Mouse (Mus musculus): ENCODE measurements around the gene Zfp661. TPM values are rescaled to one million over a fixed set of nuclear protein-coding genes. Genes with fewer than 3 reads are reported as not detected.

Zfp661 gene
- polyA plus RNA-seq, 1 experiment from 2014 or later = 4.0 TPM

DNA sequence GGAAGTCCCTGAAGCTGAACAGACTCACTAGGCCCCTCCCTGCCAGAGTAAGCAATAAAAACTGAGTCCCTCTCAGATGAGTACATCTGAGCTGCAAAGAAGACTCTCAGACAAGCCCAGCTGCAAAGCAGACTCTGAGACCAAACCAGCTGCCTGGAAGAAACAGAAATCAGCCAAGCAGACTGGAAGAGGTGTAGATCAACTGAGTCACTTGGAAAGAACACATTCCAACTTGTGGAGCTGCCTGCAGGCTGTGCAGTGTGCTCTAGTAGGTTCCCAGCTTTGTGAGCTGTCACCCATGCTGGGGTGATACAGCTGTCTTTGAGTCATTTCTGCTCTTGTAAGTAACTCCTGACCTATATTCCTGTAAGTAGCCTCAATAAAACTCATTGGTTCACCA, 37.2 kb downstream of the Zfp661 start:
- Histone ChIP-seq H3K4me3 (replicated peaks) (no peak overlapping the region), H3K4me1 (no peaks in the 10 kb centered on the region), H3K36me3 (no peaks in the 10 kb centered on the region), H3K9me3 (no peaks in the 10 kb centered on the region), H3K4me2 (no peak overlapping the region), H3K27ac (no peak overlapping the region), H3K9ac (no peak overlapping the region), H3K27me3 (replicated peaks) (no peaks in the 10 kb centered on the region)
- no peak for ATAC-seq (ENCODE audit: insufficient read depth, low FRiP score, low read depth)

- Histone ChIP-seq H3K27ac (no peak overlapping the region), H3K36me3 (no peaks in the 10 kb centered on the region), H3K9ac (no peak overlapping the region), H3K4me3 (replicated peaks) (no peak overlapping the region), H3K4me1 (no peaks in the 10 kb centered on the region), H3K27me3 (replicated peaks) (no peaks in the 10 kb centered on the region), H3K9me3 (no peaks in the 10 kb centered on the region), H3K4me2 (no peak overlapping the region)
- 72% methylated on average over 5 of the region's 5 CpGs for WGBS
- ATAC-seq (ENCODE audit: insufficient read depth, low FRiP score, low read depth) = no peak
These were observed 38.4 kb downstream of the Zfp661 start for GRCm38 (mm10) chr2:127548342-127549074.

DNA sequence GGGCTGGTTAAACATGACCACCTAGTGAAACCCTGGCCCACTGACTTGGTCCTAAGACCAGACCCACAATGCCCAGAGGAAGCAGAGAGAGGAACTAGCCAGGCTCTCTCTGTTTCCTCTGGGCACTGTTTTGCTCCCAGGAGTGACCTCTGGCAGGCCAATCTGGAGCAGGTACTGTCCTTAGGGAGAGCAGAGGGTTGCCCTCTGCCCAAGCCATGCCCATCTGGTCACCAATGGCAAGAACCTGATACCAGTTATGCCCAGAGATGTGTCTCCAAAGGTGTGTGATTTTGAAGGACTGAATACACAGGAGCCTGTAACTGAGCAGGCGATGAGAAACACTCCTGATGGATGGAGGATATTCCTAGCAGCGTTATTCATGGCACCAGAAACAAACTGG, 45.2 kb downstream of the Zfp661 start:
- H3K9me3 ChIP-seq = no peaks in the 10 kb centered on the region
- H3K4me2 ChIP-seq = peak overlapping the region; percentile 50; the same call in 1 of the 2 replicates
- no peak overlapping the region; the same call in 1 of the 2 replicates for H3K27ac ChIP-seq
- H3K27me3 ChIP-seq (replicated peaks) = peaks cover 34% of the 10 kb centered on the region
- ATAC-seq (ENCODE audit: insufficient read depth, low FRiP score, low read depth) = no peak
- WGBS = 88% methylated on average over 2 of the region's 2 CpGs
- H3K4me1 ChIP-seq = no peaks in the 10 kb centered on the region
- no peak overlapping the region for H3K4me3 ChIP-seq (replicated peaks)
- H3K9ac ChIP-seq = no peak overlapping the region
- H3K36me3 ChIP-seq = no peaks in the 10 kb centered on the region

GRCm38 (mm10) chr2:127541185-127541584, 45.7 kb downstream of the Zfp661 start, which contains the start of gene Prom2:
Gene Prom2 (minus strand): TSS chr2:127541467.
- H3K27ac ChIP-seq = peak within 1 kb of the TSS; percentile 37
- H3K4me2 ChIP-seq = peak within 1 kb of the TSS; percentile 50
- H3K36me3 ChIP-seq = no peaks in the 10 kb centered on the region
- no peaks in the 10 kb centered on the region for H3K4me1 ChIP-seq
- H3K9ac ChIP-seq = no peak within 1 kb of the TSS
- ATAC-seq (ENCODE audit: insufficient read depth, low FRiP score, low read depth) = peak; percentile 80
- peak within 1 kb of the TSS; percentile 33 for H3K4me3 ChIP-seq (replicated peaks)
- 6% methylated on average over 29 of the region's 29 CpGs for WGBS
- H3K27me3 ChIP-seq (replicated peaks) = peaks cover 34% of the 10 kb centered on the region
- no peaks in the 10 kb centered on the region for H3K9me3 ChIP-seq

DNA sequence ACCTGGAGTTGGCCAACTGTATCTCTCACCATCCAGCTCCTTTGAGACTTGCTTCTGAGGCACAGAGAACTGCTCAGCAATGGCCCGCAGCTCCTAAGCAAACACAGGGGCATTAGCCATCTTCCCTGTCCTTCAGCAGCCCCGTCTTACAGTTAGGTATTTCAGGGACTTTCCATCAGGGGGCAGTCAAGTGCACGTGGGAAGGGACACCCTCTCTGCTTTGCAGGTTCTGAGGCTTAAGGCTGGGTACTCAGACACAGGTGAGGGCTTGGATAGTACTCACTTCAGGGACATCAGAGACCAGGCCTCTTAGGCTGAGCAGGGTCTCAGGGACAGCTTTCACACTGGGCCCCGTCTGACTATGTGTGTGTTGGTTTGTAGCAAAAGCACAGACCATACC, 47.4 kb downstream of the Zfp661 start:
- Histone ChIP-seq H3K9me3 (no peaks in the 10 kb centered on the region), H3K9ac (no peak overlapping the region), H3K27me3 (replicated peaks) (peaks cover 34% of the 10 kb centered on the region), H3K4me3 (replicated peaks) (no peak overlapping the region), H3K36me3 (no peaks in the 10 kb centered on the region), H3K4me1 (no peaks in the 10 kb centered on the region), H3K4me2 (peak overlapping the region; percentile 50), H3K27ac (no peak overlapping the region)
- ATAC-seq (ENCODE audit: insufficient read depth, low FRiP score, low read depth) = no peak
- 22% methylated on average over 4 of the region's 4 CpGs for WGBS

GRCm38 (mm10) chr2:127537548-127537947, 49.3 kb downstream of the Zfp661 start:
- no peaks in the 10 kb centered on the region for H3K9me3 ChIP-seq
- no peak overlapping the region for H3K9ac ChIP-seq
- peaks cover 35% of the 10 kb centered on the region for H3K27me3 ChIP-seq (replicated peaks)
- no peaks in the 10 kb centered on the region for H3K4me1 ChIP-seq
- no peaks in the 10 kb centered on the region for H3K36me3 ChIP-seq
- no peak overlapping the region for H3K4me2 ChIP-seq
- H3K4me3 ChIP-seq (replicated peaks) = no peak overlapping the region
- WGBS = 68% methylated on average over 3 of the region's 3 CpGs
- H3K27ac ChIP-seq = no peak overlapping the region
- ATAC-seq (ENCODE audit: insufficient read depth, low FRiP score, low read depth) = no peak

GRCm38 (mm10) chr2:127535363-127535762, 51.5 kb downstream of the Zfp661 start:
- ATAC-seq (ENCODE audit: insufficient read depth, low FRiP score, low read depth) = no peak
- Histone ChIP-seq H3K27ac (no peak overlapping the region), H3K27me3 (replicated peaks) (peaks cover 21% of the 10 kb centered on the region), H3K4me3 (replicated peaks) (no peak overlapping the region), H3K4me2 (no peak overlapping the region), H3K36me3 (no peaks in the 10 kb centered on the region), H3K9ac (no peak overlapping the region), H3K4me1 (no peaks in the 10 kb centered on the region), H3K9me3 (no peaks in the 10 kb centered on the region)
- 80% methylated on average over 9 of the region's 9 CpGs for WGBS

DNA sequence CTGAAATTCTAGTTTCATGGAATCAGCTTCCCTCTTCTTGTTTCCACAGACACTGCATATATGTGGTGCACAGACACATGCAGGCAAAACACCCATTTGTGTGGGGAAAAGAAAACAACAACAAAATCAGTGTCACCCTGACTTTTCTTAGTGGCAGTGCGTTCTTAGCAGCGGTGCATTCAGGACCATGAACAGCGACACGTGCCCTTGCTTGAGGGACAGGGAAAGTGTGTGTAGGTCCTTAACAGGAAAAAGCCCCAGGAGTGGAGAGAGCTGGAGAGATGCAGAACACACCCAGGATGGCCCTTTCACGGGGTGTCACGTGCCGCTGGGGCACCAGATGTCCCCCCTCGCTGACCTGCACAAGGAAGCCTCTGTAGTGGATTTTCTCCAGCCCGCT, 54.5 kb downstream of the Zfp661 start:
- H3K4me1 ChIP-seq = no peaks in the 10 kb centered on the region
- H3K9me3 ChIP-seq = no peaks in the 10 kb centered on the region
- H3K4me3 ChIP-seq (replicated peaks) = no peak overlapping the region
- no peak overlapping the region for H3K4me2 ChIP-seq
- no peaks in the 10 kb centered on the region for H3K36me3 ChIP-seq
- 0 out of 2 replicates have a peak, but pooled peaks cover 7% of the 10 kb centered on the region for H3K27me3 ChIP-seq (replicated peaks)
- H3K9ac ChIP-seq = no peak overlapping the region
- H3K27ac ChIP-seq = no peak overlapping the region
- WGBS = 12% methylated on average over 9 of the region's 9 CpGs
- ATAC-seq (ENCODE audit: insufficient read depth, low FRiP score, low read depth) = no peak

GRCm38 (mm10) chr2:127531592-127531991, 55.3 kb downstream of the Zfp661 start:
- Histone ChIP-seq H3K4me3 (replicated peaks) (no peak overlapping the region), H3K9me3 (no peaks in the 10 kb centered on the region), H3K4me1 (no peaks in the 10 kb centered on the region), H3K27me3 (replicated peaks) (0 out of 2 replicates have a peak, but pooled peaks cover 7% of the 10 kb centered on the region), H3K27ac (no peak overlapping the region), H3K9ac (no peak overlapping the region), H3K36me3 (no peaks in the 10 kb centered on the region), H3K4me2 (no peak overlapping the region)
- ATAC-seq (ENCODE audit: insufficient read depth, low FRiP score, low read depth) = no peak
- WGBS = 89% methylated on average over 2 of the region's 2 CpGs

GRCm38 (mm10) chr2:127530418-127530817, 56.5 kb downstream of the Zfp661 start:
- no peak for ATAC-seq (ENCODE audit: insufficient read depth, low FRiP score, low read depth)
- Histone ChIP-seq H3K4me3 (replicated peaks) (no peak overlapping the region), H3K4me1 (no peaks in the 10 kb centered on the region), H3K4me2 (no peak overlapping the region), H3K27me3 (replicated peaks) (0 out of 2 replicates have a peak, but pooled peaks cover 7% of the 10 kb centered on the region), H3K27ac (no peak overlapping the region), H3K9ac (no peak overlapping the region), H3K9me3 (no peaks in the 10 kb centered on the region), H3K36me3 (no peaks in the 10 kb centered on the region)
- 72% methylated on average over 3 of the region's 3 CpGs for WGBS

DNA sequence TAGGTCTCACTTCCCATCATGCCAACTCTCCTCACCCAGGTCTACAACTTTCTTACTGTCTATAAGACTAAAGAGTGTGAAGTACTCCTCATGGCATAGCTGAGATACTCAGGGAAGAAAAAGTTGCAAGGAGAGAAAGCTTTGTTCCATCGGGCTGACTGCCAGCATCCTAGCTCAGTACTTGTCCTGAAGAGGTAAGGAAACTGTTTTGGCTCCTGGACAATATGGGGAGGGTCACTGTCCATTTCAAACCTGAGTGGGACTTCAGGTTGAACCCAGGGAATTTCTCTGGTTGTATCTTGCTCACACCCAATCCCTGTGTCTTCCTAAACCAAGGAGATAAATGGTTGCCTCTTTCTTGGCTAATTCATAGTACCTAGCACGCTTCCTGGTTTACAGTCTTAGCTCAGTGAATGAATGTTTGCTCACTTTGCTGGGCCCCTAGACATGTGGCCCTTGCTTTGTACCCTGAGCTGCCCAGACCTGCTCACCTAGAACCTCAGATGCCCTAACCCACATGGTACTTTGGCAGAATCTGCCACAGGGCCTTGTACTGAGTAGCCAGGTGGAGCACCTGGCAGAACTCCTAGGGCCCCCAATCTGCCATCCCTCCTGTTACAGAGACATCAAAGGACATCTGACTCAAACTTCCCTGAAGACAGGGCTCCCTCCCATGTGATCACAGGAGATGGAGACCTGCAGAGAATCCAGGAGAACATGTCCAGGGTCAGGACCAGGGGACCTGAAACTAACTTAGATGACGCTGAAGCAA, 61.7 kb downstream of the Zfp661 start:
- Histone ChIP-seq H3K4me1 (peaks cover 14% of the 10 kb centered on the region), H3K36me3 (no peaks in the 10 kb centered on the region), H3K4me2 (no peak overlapping the region), H3K9me3 (no peaks in the 10 kb centered on the region), H3K27ac (no peak overlapping the region), H3K9ac (no peak overlapping the region), H3K4me3 (replicated peaks) (no peak overlapping the region), H3K27me3 (replicated peaks) (no peaks in the 10 kb centered on the region)
- no peak for ATAC-seq (ENCODE audit: insufficient read depth, low FRiP score, low read depth)
- 68% methylated on average over 3 of the region's 3 CpGs for WGBS
